Mouse (Mus musculus) small intestine, adult 2 months (tissue): Measurements from ENCODE around the gene Olfr96.

ENCODE experiments used
- CTCF ChIP-seq: fragments of 200-500 bp; IDR thresholded peaks from 2 replicates; pipeline ENCODE4 v1.5.1; 2012; ENCODE audit warnings: low read depth, mild to moderate bottlenecking, control low read depth, inconsistent platforms, low read length, moderate library complexity, mixed read lengths; ENCODE audit not compliant: insufficient replicate concordance, insufficient read length; ENCODE audit errors: extremely low read depth
- POLR2A ChIP-seq: fragments of 200-500 bp; IDR thresholded peaks from 2 replicates; pipeline ENCODE4 v1.6.1; 2012; ENCODE audit warnings: low read depth, mild to moderate bottlenecking, control low read depth, inconsistent platforms, low read length, moderate library complexity

DNA sequence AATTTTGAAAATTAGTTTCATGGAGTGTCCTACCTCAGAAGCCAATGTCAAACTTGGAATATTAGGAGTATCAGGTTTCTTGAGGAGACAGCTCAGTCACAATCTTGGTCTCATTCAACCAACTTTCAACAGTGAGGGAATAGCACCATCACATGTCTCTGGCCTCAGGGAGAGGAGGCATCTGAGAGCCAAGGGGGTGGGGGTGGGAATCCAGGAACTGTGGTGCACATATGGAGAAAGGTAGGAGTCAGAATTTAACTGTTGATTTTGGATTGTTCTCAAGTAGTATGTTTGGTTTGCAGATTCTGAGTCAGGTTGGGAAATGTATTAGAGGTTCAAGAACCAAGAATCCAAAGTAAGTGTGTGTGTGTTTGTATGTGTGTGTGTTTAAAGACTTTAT lies 26.9 kb upstream of the Olfr96 start:
- TF ChIP-seq CTCF: no peak
- no peak for TF ChIP-seq POLR2A
